Mouse (Mus musculus) kidney, postnatal 0 days (tissue): ENCODE measurements around the gene Snx9. TPM values are rescaled to one million over a fixed set of nuclear protein-coding genes. Genes with fewer than 3 reads are reported as not detected.
A peak's percentile ranks its signal among the peaks of the same experiment; 100 is the strongest.

Experiments
- ATAC-seq: fragments of 200-750 bp; cut with Nextera tagmentation; replicated peaks from 2 replicates; pipeline ENCODE4 v1.8.0; 2017; ENCODE audit warnings: low read depth, moderate number of reproducible peaks, moderate TSS enrichment, moderate library complexity; ENCODE audit not compliant: low FRiP score
- DNase-seq: peaks from one replicate; pipeline ENCODE4 v3.0.0-alpha.2; 2016; ENCODE audit warnings: low spot score
- H3K27ac ChIP-seq: fragments of 300-500 bp; sonication (generic); 2 replicates; pipeline ENCODE4 v1.5.1; 2014; ENCODE audit warnings: mild to moderate bottlenecking
- H3K27me3 ChIP-seq: fragments of 300-500 bp; sonication (generic); 2 replicates; pipeline ENCODE4 v1.6.1; 2014; ENCODE audit warnings: low read length, mixed read lengths; ENCODE audit not compliant: insufficient read depth
- H3K36me3 ChIP-seq: fragments of 300-500 bp; sonication (generic); 2 replicates; pipeline ENCODE4 v1.6.1; 2014; ENCODE audit warnings: low read length, mixed read lengths; ENCODE audit not compliant: insufficient read depth
- H3K4me1 ChIP-seq: fragments of 300-500 bp; sonication (generic); replicated peaks from 2 replicates; pipeline ENCODE4 v1.6.1; 2014; ENCODE audit warnings: antibody characterized with exemption, low read length, mixed read lengths; ENCODE audit not compliant: insufficient read depth
- H3K4me2 ChIP-seq: fragments of 300-500 bp; sonication (generic); 2 replicates; pipeline ENCODE4 v1.6.1; 2014; ENCODE audit warnings: mild to moderate bottlenecking, low read length, moderate library complexity, mixed read lengths
- H3K4me3 ChIP-seq: fragments of 300-500 bp; sonication (generic); replicated peaks from 2 replicates; pipeline ENCODE4 v1.5.1; 2014; ENCODE audit warnings: low read depth, low read length
- H3K9ac ChIP-seq: fragments of 300-500 bp; sonication (generic); 2 replicates; pipeline ENCODE4 v1.6.1; 2014; ENCODE audit warnings: low read depth, low read length
- H3K9me3 ChIP-seq: fragments of 300-500 bp; sonication (generic); replicated peaks from 2 replicates; pipeline ENCODE4 v1.6.1; 2016; ENCODE audit warnings: low read length, inconsistent platforms, mixed read lengths
- CTCF ChIP-seq: IDR thresholded peaks from 2 replicates; pipeline ENCODE4 v1.5.1; 2016; ENCODE audit warnings: antibody characterized with exemption, low read depth, mild to moderate bottlenecking, moderate library complexity
- WGBS: fragments of 180-500 bp; shearing (Covaris S2); extraction: QIAGEN DNeasy Blood & Tissue Kit; methylation state at CpG from one replicate; pipeline ENCODE4 v1.1.7; 2014; 5-methylcytosine and 5-hydroxymethylcytosine counted together
- polyA plus RNA-seq: library from polyadenylated mRNA; unstranded; fragments of >200 nt; fragmentation: Nextera tagmentation; extraction: Ambion mirVana; gene quantifications from 2 replicates; pipeline ENCODE4 v1.2.1, GENCODE M21; 2015

Snx9 gene
- polyA plus RNA-seq, 1 experiment from 2014 or later, result 41.9 TPM

DNA sequence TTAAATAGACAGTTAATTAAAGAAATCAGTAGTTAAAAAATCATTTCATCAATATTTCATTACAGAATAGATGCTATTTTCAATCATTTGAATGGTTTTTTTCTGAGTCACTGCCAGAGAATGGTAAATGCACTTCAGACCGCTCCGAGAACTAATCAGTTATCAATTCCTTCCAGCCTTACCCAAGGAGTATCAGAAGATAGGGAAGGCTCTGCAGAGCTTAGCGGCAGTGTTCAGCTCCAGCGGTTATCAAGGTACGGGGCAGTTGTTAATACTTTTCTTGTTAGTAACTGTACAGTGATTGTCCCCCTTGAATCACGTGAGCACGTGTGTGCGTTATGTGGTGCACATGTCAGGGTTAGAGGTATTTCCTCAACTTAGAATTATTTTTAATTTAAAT is 80.8 kb downstream of the Snx9 start:
- Histone ChIP-seq H3K36me3 (peaks cover 63% of the 10 kb centered on the region), H3K27ac (no peak overlapping the region), H3K9ac (no peak overlapping the region), H3K9me3 (no peaks in the 10 kb centered on the region), H3K4me3 (no peak overlapping the region), H3K4me1 (no peaks in the 10 kb centered on the region), H3K27me3 (no peaks in the 10 kb centered on the region), H3K4me2 (no peak overlapping the region)
- no peak for TF ChIP-seq CTCF
- ATAC-seq, result no peak
- 85% methylated on average over 8 of the region's 8 CpGs for WGBS
- no peak for DNase-seq

DNA sequence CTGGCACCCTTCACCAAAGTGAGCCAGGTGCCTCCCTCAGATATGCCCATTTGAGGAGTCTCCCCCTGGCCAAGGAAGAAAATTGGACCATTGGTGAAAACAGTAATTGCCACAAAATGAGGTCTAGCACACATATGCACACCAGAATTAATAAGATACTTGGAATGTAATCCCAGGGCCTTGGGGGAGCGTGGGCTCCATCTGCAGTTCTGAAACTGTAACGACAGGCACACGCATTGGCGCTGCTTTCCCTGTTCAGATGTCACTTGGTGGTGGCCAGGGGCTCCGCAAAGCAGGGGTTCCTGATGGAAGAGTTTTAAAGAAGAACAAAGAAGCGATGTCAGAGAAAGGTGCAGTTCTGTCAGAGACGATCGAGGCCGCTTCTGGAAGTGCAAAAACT is 82.2 kb downstream of the Snx9 start:
- H3K9ac ChIP-seq, result no peak overlapping the region
- H3K4me1 ChIP-seq, result no peaks in the 10 kb centered on the region
- WGBS, result 80% methylated on average over 9 of the region's 9 CpGs
- no peak overlapping the region for H3K4me3 ChIP-seq
- no peak overlapping the region for H3K4me2 ChIP-seq
- peak; percentile 72 for TF ChIP-seq CTCF
- H3K36me3 ChIP-seq, result peaks cover 67% of the 10 kb centered on the region
- no peaks in the 10 kb centered on the region for H3K27me3 ChIP-seq
- DNase-seq, result peak; percentile 61
- ATAC-seq, result no peak
- no peak overlapping the region for H3K27ac ChIP-seq
- no peaks in the 10 kb centered on the region for H3K9me3 ChIP-seq

DNA sequence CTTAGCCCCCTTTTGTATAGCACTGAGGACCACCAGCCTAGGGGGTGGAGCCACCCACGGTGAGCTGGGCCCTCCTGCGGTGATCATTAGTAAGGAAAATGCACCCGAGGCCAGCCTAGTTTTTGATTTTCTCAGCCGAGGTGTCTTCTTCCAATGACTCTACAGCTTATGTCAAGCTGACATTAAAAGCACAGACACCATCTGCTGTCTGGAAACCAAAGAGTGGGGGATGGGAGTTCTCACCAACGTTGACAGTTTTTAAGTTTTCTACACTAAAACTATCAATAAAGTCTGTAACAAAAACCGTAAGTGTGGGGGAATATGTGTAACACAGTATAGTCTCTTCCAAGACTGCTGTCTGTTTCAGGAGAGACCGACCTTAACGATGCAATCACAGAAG is 83.1 kb downstream of the Snx9 start:
- 63% methylated on average over 8 of the region's 8 CpGs for WGBS
- TF ChIP-seq CTCF, result no peak
- DNase-seq, result no peak
- H3K9me3 ChIP-seq, result no peaks in the 10 kb centered on the region
- no peak overlapping the region for H3K4me2 ChIP-seq
- H3K4me3 ChIP-seq, result no peak overlapping the region
- peaks cover 58% of the 10 kb centered on the region for H3K36me3 ChIP-seq
- H3K27ac ChIP-seq, result no peak overlapping the region
- no peaks in the 10 kb centered on the region for H3K27me3 ChIP-seq
- ATAC-seq, result no peak
- H3K9ac ChIP-seq, result no peak overlapping the region
- no peaks in the 10 kb centered on the region for H3K4me1 ChIP-seq

DNA sequence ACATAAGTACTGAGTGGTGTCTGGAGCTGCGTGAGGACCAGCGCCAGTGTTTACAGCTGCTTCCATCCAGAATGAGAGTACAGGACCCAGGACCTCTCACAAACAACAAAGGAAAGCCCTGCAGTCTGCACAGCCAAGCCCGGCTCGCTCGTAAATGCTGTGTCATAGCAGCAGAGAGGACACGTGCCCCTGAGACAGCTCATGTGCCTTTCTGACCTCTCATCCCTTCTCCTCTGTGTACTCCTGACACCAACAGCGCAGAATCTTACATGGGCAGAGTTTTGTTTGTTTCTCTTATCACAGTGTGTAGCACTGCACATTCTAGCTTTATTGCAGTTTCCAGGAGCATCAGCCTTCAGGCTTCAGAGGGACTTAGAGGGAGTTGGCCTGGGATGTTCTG is 85.6 kb downstream of the Snx9 start:
- 57% methylated on average over 7 of the region's 7 CpGs for WGBS
- peak; percentile 25 for DNase-seq

DNA sequence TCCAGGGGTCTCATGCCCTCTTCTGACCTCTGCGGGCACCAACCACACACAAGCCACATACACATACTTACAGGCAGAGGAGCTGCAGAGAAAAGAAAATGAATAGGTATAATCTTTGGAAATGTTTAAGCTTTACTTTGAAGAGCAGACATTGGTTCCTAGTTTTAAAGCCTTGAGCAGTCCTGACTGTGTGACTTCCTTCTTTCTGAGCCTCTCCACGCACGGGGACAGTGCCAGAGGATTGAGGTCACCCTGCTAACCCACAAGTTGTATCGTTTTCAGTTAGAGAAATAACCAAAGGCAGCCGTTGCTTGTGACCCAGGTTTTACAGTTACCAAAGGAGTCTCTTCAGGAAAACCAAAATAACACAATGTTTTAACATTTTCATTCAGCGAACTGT is 87.9 kb downstream of the Snx9 start:
- Histone ChIP-seq H3K36me3 (peaks cover 40% of the 10 kb centered on the region), H3K4me3 (no peak overlapping the region), H3K4me1 (no peaks in the 10 kb centered on the region), H3K9me3 (no peaks in the 10 kb centered on the region), H3K9ac (no peak overlapping the region), H3K27me3 (no peaks in the 10 kb centered on the region), H3K27ac (no peak overlapping the region), H3K4me2 (no peak overlapping the region)
- no peak for TF ChIP-seq CTCF
- 81% methylated on average over 6 of the region's 6 CpGs for WGBS
- ATAC-seq (no peak), DNase-seq (no peak)

More for the DNA sequence above, 85.6 kb downstream of the Snx9 start:
- H3K4me3 ChIP-seq, result no peak overlapping the region
- no peak; the same call in 1 of the 2 replicates for ATAC-seq
- no peak overlapping the region for H3K9ac ChIP-seq
- peaks cover 45% of the 10 kb centered on the region for H3K36me3 ChIP-seq
- no peaks in the 10 kb centered on the region for H3K9me3 ChIP-seq
- H3K27ac ChIP-seq, result no peak overlapping the region
- no peak for TF ChIP-seq CTCF
- H3K27me3 ChIP-seq, result no peaks in the 10 kb centered on the region
- no peak overlapping the region for H3K4me2 ChIP-seq
- no peaks in the 10 kb centered on the region for H3K4me1 ChIP-seq

DNA sequence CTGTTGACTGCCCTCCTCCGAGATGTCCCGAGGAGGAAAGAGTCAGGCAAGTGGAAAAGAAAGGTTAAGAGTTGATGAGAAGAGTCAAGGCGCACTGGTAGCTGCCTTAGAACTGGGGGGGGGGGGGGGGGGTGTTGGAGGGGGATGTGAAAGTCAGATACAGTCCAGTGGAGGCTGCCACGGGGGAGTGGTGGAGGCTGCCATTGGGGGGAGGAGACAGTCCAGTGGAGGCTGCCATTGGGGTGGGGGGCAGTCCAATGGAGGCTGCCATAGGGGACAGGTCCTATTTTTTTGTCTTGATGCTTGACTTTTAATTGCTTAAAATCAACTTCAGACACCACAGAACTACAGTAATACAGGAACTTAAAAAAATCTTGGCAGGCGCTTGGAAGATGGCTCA is 91.0 kb downstream of the Snx9 start:
- no peak overlapping the region for H3K27ac ChIP-seq
- no peak for DNase-seq
- peaks cover 19% of the 10 kb centered on the region for H3K36me3 ChIP-seq
- TF ChIP-seq CTCF, result no peak
- H3K4me2 ChIP-seq, result no peak overlapping the region
- no peaks in the 10 kb centered on the region for H3K9me3 ChIP-seq
- H3K27me3 ChIP-seq, result no peaks in the 10 kb centered on the region
- no peak overlapping the region for H3K9ac ChIP-seq
- H3K4me3 ChIP-seq, result no peak overlapping the region
- ATAC-seq, result no peak
- 0 out of 2 replicates have a peak, but pooled peaks cover 8% of the 10 kb centered on the region for H3K4me1 ChIP-seq
- WGBS, result 67% methylated on average over 5 of the region's 5 CpGs
